Mouse (Mus musculus) erythroblast, embryonic 14.5 days (primary cell): ENCODE data around the gene Svs1.

Experiments
- GATA1 ChIP-seq: IDR thresholded peaks from 2 replicates; pipeline ENCODE4 v1.6.1; 2012; ENCODE audit warnings: low read length, inconsistent platforms, mixed read lengths
- TAL1 ChIP-seq: IDR thresholded peaks from 3 replicates; pipeline ENCODE4 v1.6.1; 2012; ENCODE audit warnings: low read length, inconsistent platforms, mixed read lengths

DNA sequence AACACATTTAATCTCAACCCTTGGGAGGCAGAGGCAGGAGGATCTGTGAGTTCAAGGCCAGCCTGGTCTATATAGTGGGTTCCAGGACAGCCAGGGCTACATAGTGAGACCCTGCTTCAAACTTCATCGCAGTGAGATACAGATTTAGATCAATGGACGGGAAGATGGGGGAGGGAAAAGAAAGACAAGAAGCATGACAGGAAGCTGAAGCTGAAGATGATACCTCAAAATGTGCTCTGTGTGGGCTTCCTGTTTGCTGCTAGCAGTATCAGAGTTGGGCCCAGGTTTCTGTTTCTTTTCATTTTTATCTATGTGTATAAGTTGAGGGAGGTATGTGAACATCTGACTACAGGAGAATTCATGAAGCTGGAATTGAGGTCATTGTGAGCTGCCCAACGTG, 26.8 kb downstream of the Svs1 start:
- no peak for TF ChIP-seq GATA1
- no peak for TF ChIP-seq TAL1
